Comparison of ENCODE assay signal across 24 mouse cellular contexts in the genomic region with DNA sequence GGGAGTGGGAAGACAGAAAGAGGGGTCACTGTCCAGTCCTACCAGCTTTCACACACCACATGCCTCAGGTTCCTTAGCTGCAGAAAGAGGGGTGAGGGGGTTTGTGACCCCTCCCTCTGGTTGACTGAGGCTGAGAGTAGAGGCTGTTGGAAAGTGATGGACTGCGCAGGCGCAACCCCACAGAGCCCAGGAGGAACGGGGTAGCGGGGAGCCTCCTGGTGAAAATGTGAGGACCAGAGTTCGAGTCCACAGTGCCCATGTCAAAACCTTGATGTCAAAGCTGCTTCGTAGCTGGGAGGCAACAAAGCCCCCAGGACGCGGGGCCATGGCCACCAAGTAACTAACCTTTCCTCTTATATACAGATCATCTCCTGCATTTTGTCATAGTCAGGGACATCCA. TPM values are rescaled to one million over a fixed set of nuclear protein-coding genes. Genes with fewer than 3 reads are reported as not detected.
DNase-seq lines count a peak whose midpoint lies in the region; ATAC-seq lines count a peak whose summit lies in the region.
"Had no signal": no experiment of that assay in that cellular context is flagged by ENCODE, and none has a peak within 500 bp of the region (broad histone marks: within the 10 kb centered on the region; RNA-seq: fewer than 3 reads in every experiment).

No protein-coding gene starts in this region.

- no peaks in the 10 kb centered on the region for H3K36me3 ChIP-seq in midbrain, embryonic 10.5 days
- peaks cover 15% of the 10 kb centered on the region for H3K36me3 ChIP-seq in midbrain, embryonic 14.5 days (ENCODE audit: control insufficient read depth, insufficient read depth, low read length)
- H3K36me3 ChIP-seq in heart, embryonic 12.5 days = no peaks in the 10 kb centered on the region
- H3K36me3 ChIP-seq: embryonic facial prominence, embryonic 10.5 days; limb, embryonic 15.5 days; liver, embryonic 15.5 days; lung, embryonic 15.5 days had no signal

- H3K27ac ChIP-seq in midbrain, embryonic 10.5 days (replicated peaks) = no peak overlapping the region
- no peak overlapping the region for H3K27ac ChIP-seq in midbrain, embryonic 14.5 days (replicated peaks; ENCODE audit: low read depth, low read length)
- H3K27ac ChIP-seq in heart, embryonic 12.5 days (ENCODE audit: poor library complexity, severe bottlenecking) = no peak overlapping the region
- H3K27ac ChIP-seq: embryonic facial prominence, embryonic 10.5 days; hindbrain, embryonic 13.5 days; limb, embryonic 15.5 days; liver, embryonic 15.5 days; lung, embryonic 15.5 days had no signal

- DNase-seq in gastrocnemius, postnatal 10 days = peak; percentile 1
- DNase-seq in gastrocnemius, postnatal 25 days = no peak
- DNase-seq in midbrain, embryonic 10.5 days (ENCODE audit: low spot score) = peak; percentile 10
- no peak for DNase-seq in midbrain, embryonic 14.5 days
- peak; percentile 16 for DNase-seq in urinary bladder, adult 2 months (ENCODE audit: low spot score)
- no peak for DNase-seq in urinary bladder, postnatal 25 days (ENCODE audit: low spot score)
- peak; percentile 5 for DNase-seq in testis, postnatal 14 days (ENCODE audit: low spot score)
- DNase-seq: adrenal gland, postnatal 36 days; cerebellum, adult 9-11 months; heart, postnatal 10 days; kidney, adult 11 months; kidney, postnatal 4 days; lung, postnatal 36 days; thymus, postnatal 25 days had no signal

- H3K4me2 ChIP-seq in midbrain, embryonic 14.5 days (ENCODE audit: low read length) = no peak overlapping the region
- H3K4me2 ChIP-seq in heart, embryonic 12.5 days = no peak overlapping the region
- H3K4me2 ChIP-seq: heart, embryonic 11.5 days; hindbrain, embryonic 13.5 days; limb, embryonic 15.5 days; liver, embryonic 15.5 days; lung, embryonic 15.5 days had no signal

- no peak for ATAC-seq in midbrain, embryonic 14.5 days (ENCODE audit: low FRiP score, low TSS enrichment)
- ATAC-seq in heart, embryonic 12.5 days (ENCODE audit: insufficient number of reproducible peaks, low FRiP score) = no peak
- ATAC-seq: Patski had no signal

- H3K4me1 ChIP-seq in midbrain, embryonic 10.5 days = peaks cover 15% of the 10 kb centered on the region
- no peaks in the 10 kb centered on the region for H3K4me1 ChIP-seq in midbrain, embryonic 14.5 days (ENCODE audit: control insufficient read depth, insufficient read depth, low read length)
- H3K4me1 ChIP-seq in heart, embryonic 12.5 days (replicated peaks) = peaks cover under 1% of the 10 kb centered on the region; the same call in 1 of the 2 replicates
- H3K4me1 ChIP-seq: hindbrain, embryonic 13.5 days had no signal

- no peaks in the 10 kb centered on the region for H3K9me3 ChIP-seq in midbrain, embryonic 10.5 days (replicated peaks)
- H3K9me3 ChIP-seq in midbrain, embryonic 14.5 days (ENCODE audit: control insufficient read depth, low read length) = no peaks in the 10 kb centered on the region
- no peaks in the 10 kb centered on the region for H3K9me3 ChIP-seq in heart, embryonic 12.5 days (replicated peaks)
- H3K9me3 ChIP-seq: embryonic facial prominence, embryonic 10.5 days; hindbrain, embryonic 13.5 days; limb, embryonic 15.5 days; liver, embryonic 15.5 days; lung, embryonic 15.5 days had no signal

- WGBS in midbrain, embryonic 10.5 days = 92% methylated on average over 8 of the region's 8 CpGs
- 86% methylated on average over 8 of the region's 8 CpGs for WGBS in midbrain, embryonic 14.5 days
- 80% methylated on average over 8 of the region's 8 CpGs for WGBS in heart, embryonic 12.5 days

- no peak overlapping the region for H3K4me3 ChIP-seq in midbrain, embryonic 10.5 days
- H3K4me3 ChIP-seq in midbrain, embryonic 14.5 days (replicated peaks; ENCODE audit: low read depth, low read length) = no peak overlapping the region
- H3K4me3 ChIP-seq in heart, embryonic 12.5 days = no peak overlapping the region
- H3K4me3 ChIP-seq: embryonic facial prominence, embryonic 10.5 days; hindbrain, embryonic 13.5 days; limb, embryonic 15.5 days; liver, embryonic 15.5 days; lung, embryonic 15.5 days; megakaryocyte, embryonic 14.5 days had no signal

- peaks cover 100% of the 10 kb centered on the region for H3K27me3 ChIP-seq in midbrain, embryonic 10.5 days (ENCODE audit: low read depth, poor library complexity, severe bottlenecking)
- H3K27me3 ChIP-seq in midbrain, embryonic 14.5 days (ENCODE audit: control insufficient read depth, insufficient read depth, low read length) = peaks cover 45% of the 10 kb centered on the region
- peaks cover 100% of the 10 kb centered on the region for H3K27me3 ChIP-seq in heart, embryonic 12.5 days (replicated peaks)

- H3K9ac ChIP-seq in midbrain, embryonic 14.5 days (replicated peaks; ENCODE audit: low read length) = no peak overlapping the region
- no peak overlapping the region for H3K9ac ChIP-seq in heart, embryonic 12.5 days
- H3K9ac ChIP-seq: hindbrain, embryonic 13.5 days; limb, embryonic 15.5 days; liver, embryonic 15.5 days; lung, embryonic 15.5 days had no signal

RNA-seq across cellular contexts. Expression of gene Nfic, which starts 2.2 kb away (rescaled TPM):
- 100 to 1,000 TPM; 329 to 332 TPM for total RNA-seq in gastrocnemius, postnatal 10 days (2021)
- total RNA-seq in gastrocnemius, postnatal 25 days (2021) = 100 to 1,000 TPM; 215 to 268 TPM
- 8.7 and 11.7 TPM in 2 replicates for polyA plus RNA-seq in midbrain, embryonic 10.5 days (2016; fragmentation: Nextera tagmentation; extraction: Ambion mirVana)
- 11.2 and 13.7 TPM in 2 replicates for polyA plus RNA-seq in midbrain, embryonic 14.5 days (2014; fragmentation: Nextera tagmentation; extraction: Ambion mirVana)
- polyA plus RNA-seq in urinary bladder, adult 2 months (2012; rRNA removed) = 28.4 and 67.0 TPM in 2 replicates
- polyA plus RNA-seq in heart, embryonic 12.5 days (2016; fragmentation: Nextera tagmentation; extraction: Ambion mirVana) = 39.3 and 40.7 TPM in 2 replicates

RNA-seq across cellular contexts. Expression of gene Celf5, which starts 24.9 kb away (rescaled TPM):
- total RNA-seq in gastrocnemius, postnatal 10 days (2021) = under 1 TPM; 0.38 to 0.99 TPM
- total RNA-seq in gastrocnemius, postnatal 25 days (2021) = under 1 TPM in 1 of 2 experiments, not detected in 1; 0.24 TPM
- polyA plus RNA-seq in midbrain, embryonic 10.5 days (2016; fragmentation: Nextera tagmentation; extraction: Ambion mirVana) = 5.0 and 10.8 TPM in 2 replicates
- 61.3 and 117 TPM in 2 replicates for polyA plus RNA-seq in midbrain, embryonic 14.5 days (2014; fragmentation: Nextera tagmentation; extraction: Ambion mirVana)
- 0.44 and 0.49 TPM in 2 replicates for polyA plus RNA-seq in urinary bladder, adult 2 months (2012; rRNA removed)
- polyA plus RNA-seq in heart, embryonic 12.5 days (2016; fragmentation: Nextera tagmentation; extraction: Ambion mirVana) = 0.19 and 0.28 TPM in 2 replicates
- total RNA-seq: neutrophil, adult 5-6 weeks had no signal
- polyA plus RNA-seq: liver, embryonic 15.5 days had no signal

RNA-seq across cellular contexts. Expression of gene Ncln, which starts 38.6 kb away (rescaled TPM):
- total RNA-seq in gastrocnemius, postnatal 10 days (2021) = 10 to 100 TPM; 45.9 to 48.2 TPM
- total RNA-seq in gastrocnemius, postnatal 25 days (2021) = 10 to 100 TPM; 34.2 to 47.8 TPM
- 84.5 and 87.5 TPM in 2 replicates for polyA plus RNA-seq in midbrain, embryonic 10.5 days (2016; fragmentation: Nextera tagmentation; extraction: Ambion mirVana)
- 51.6 and 51.8 TPM in 2 replicates for polyA plus RNA-seq in midbrain, embryonic 14.5 days (2014; fragmentation: Nextera tagmentation; extraction: Ambion mirVana)
- polyA plus RNA-seq in urinary bladder, adult 2 months (2012; rRNA removed) = 79.9 and 89.6 TPM in 2 replicates
- polyA plus RNA-seq in heart, embryonic 12.5 days (2016; fragmentation: Nextera tagmentation; extraction: Ambion mirVana) = 54.9 and 60.2 TPM in 2 replicates

RNA-seq across cellular contexts. Expression of gene S1pr4, which starts 42.3 kb away (rescaled TPM):
- under 1 TPM; 0.56 to 0.61 TPM for total RNA-seq in gastrocnemius, postnatal 10 days (2021)
- total RNA-seq in gastrocnemius, postnatal 25 days (2021) = under 1 TPM; 0.99 to 1.00 TPM
- polyA plus RNA-seq in midbrain, embryonic 10.5 days (2016; fragmentation: Nextera tagmentation; extraction: Ambion mirVana) = 0.37 and 0.89 TPM in 2 replicates
- 0.34 and 0.47 TPM in 2 replicates for polyA plus RNA-seq in midbrain, embryonic 14.5 days (2014; fragmentation: Nextera tagmentation; extraction: Ambion mirVana)
- 2.2 and 2.3 TPM in 2 replicates for polyA plus RNA-seq in urinary bladder, adult 2 months (2012; rRNA removed)
- polyA plus RNA-seq in heart, embryonic 12.5 days (2016; fragmentation: Nextera tagmentation; extraction: Ambion mirVana) = 0.42 and 0.52 TPM in 2 replicates

Comparison
In these comparisons a context has a peak if more than half of its experiments do, and no peak if none do; other contexts are left out.
1. DNase-seq: peak in gastrocnemius, postnatal 10 days (single experiment), midbrain, embryonic 10.5 days (single experiment), urinary bladder, adult 2 months (single experiment) and testis, postnatal 14 days (single experiment); none in gastrocnemius, postnatal 25 days (single experiment), midbrain, embryonic 14.5 days (single experiment) and urinary bladder, postnatal 25 days (single experiment).